Mouse (Mus musculus): ENCODE results near the gene Usp8.

GRCm38 (mm10) chr2:126673317-126674242 lies 33.5 kb upstream of the Usp8 start:
- TF ChIP-seq CTCF (IDR thresholded peaks at IDR 0.05; ENCODE audit: low read depth) = no peak
- no peak for TF ChIP-seq EP300 (optimal IDR thresholded peaks at IDR 0.05)

Measured in stomach, postnatal 0 days (tissue).